Mouse (Mus musculus): ENCODE measurements at regions not wholly inside any gene's neighbourhood (a gene's known extent, or its start where the extent isn't known, plus 50 kb on each side); places are given as distances from the start of the nearest gene placed in this dataset.

GRCm38 (mm10) chr7:37337616-37338015 is 435.8 kb downstream of the Zfp536 start:
- DNase-seq, result no peak

DNA sequence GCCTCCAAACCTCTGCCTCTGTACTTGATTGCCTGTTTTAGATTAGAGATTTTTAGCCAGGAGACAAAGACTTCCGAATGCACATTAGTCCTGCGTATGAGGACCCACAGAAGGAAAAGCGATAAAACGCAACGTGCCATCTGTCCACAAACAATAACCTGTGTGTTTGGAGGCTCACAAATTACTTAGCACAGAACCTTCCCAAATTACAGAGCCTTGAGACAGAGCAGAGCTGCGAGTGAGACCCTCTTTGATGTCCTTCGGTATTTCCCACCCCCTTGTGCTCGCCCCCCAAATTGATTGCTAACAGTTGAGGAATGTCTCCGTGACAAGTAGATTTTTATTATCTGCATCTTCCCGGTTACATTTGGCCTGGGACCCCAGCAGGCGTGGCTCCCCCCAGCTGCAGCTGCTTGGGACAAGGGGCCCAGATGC is 435.4 kb downstream of the Zfp536 start:
- DNase-seq, result no peak

- DNase-seq, result no peak
Observed at GRCm38 (mm10) chr7:37342613-37343012, 430.8 kb downstream of the Zfp536 start.

- no peak for DNase-seq
Observed at GRCm38 (mm10) chr7:37343021-37343593, 430.3 kb downstream of the Zfp536 start.

DNA sequence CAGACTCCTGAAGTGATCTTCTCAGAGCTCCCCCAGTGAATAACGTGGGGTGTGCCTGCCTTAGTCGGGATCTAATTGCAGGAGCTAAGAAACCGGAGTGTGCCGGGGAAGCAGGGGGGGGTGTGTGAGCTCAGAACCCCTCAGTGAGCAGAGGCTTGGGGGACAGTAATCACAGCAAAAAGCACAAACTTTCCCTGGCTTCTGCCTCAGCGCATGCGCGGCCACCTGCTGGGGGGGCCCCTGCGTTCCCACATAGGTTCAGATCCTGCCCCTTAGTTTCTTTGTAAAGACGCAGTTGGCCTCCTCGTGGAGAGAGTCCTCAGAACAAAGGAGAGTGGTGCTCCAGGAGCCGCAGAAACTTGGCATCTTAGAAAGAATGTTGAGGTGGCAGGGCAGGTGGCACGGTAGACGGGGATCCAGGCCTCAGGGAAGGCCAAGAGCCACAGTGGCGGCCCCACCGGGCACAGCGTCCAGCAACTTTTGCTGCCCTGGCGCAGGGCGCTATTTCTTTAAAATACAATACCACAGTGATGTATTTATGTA is 429.7 kb downstream of the Zfp536 start:
- DNase-seq, result no peak

DNA sequence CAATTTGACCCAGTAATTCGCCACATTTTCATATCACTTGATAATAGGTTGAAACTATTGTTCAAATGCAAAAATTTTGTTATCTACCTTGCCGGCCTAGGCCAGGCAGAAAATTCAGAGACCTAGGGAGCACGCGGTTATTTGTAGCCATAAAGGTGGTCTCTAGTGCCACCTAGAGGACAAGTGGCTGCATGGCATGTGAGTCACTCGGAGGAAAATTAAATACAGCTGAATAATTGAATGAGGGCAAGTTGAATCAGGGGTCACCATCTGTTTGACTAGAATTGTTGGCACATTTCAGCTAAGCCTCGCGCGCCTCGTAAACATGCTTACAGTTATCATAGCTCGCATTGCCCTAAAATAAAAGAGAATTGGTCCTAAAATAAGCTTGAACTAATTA is 427.4 kb downstream of the Zfp536 start:
- DNase-seq, result peak; percentile 53 to 82

- peak; percentile 79 to 95 for DNase-seq
Observed at GRCm38 (mm10) chr7:37357647-37358395, 415.6 kb downstream of the Zfp536 start.

DNA sequence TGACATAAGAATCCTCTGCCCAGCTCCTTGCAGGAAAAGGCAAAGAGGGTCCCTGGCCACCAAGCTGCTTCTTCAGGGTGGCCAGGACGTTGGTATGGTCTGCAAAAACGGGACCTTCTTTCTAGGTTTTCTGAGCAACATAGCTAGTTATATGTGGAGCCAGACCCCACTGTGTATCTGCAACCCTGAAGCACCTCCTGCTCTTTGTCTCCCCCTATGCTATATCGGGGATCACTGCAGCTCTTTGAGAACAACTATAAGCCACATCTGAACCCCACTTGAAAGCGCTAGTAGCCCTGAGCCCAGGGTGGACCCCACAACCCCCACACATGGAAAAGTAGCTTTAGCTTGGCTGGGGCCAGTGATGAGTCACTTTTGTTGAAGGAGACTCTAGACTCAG is 414.9 kb downstream of the Zfp536 start:
- DNase-seq, result no peak

DNA sequence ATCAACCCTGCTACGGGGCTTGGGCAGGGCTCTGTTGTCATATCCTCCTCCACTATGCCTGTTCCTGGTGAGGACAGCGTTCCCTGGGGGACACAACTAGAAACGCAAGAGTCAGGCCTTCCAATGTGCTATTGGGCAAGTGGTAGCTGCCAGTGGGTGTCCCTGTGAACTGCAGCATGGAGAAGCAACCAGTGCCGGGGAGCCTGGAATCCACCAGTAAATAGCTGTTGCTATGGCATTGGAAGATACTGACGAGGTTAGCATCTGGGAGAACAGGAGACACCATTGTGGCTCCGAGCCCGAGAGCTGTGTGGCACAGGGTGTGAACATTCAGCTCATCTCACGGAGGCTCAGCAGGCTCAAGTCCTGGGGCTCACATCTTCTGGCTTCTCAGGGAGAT is 414.0 kb downstream of the Zfp536 start:
- DNase-seq, result no peak

DNA sequence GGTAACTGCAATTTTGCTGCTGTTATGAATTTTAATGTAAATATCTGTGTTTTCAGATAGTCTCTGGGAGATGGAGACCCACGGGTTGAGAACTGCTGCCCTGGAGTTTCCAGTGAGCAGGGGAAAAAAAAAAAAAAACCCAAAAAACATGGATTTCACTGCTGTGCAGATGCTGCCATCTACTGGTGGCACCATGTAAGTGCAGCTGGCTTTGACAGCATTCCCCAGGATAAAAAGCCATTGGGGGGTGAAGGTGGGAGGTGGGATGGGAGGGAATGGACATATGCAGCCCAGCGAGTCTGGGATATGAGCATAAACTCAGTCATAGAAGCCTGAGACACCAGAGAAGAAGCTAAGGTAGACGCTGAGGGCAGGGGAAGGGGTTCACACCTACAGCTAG is 413.3 kb downstream of the Zfp536 start:
- peak in 1 of 2 experiments; percentile 54 for DNase-seq

- DNase-seq, result peak; percentile 57 to 64
Observed at GRCm38 (mm10) chr7:37361802-37362441, 411.5 kb downstream of the Zfp536 start.

- DNase-seq, result no peak
Observed at GRCm38 (mm10) chr7:37362879-37363278, 410.6 kb downstream of the Zfp536 start.

GRCm38 (mm10) chr7:37363629-37364175 is 409.7 kb downstream of the Zfp536 start:
- DNase-seq, result no peak

- no peak for DNase-seq
Observed at GRCm38 (mm10) chr7:37364221-37364620, 409.2 kb downstream of the Zfp536 start.

DNA sequence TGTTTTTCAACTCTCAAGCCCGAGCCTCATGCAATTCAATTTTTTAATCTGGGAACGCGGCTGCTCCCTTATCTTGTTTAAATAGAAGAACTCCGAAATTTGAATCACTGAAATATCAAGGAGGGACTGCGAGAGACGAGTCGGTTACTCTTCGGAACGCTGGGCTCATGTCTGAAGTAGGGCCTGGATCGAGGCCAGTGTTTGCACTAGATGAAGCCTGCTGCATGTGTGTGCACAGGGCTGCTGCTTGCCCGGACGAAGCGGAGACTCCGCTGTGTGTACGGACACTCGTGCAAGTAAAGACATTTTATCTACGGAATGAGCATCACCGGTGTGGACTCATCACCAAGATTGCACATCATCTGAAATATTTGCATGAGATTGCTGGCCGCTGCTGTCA is 407.4 kb downstream of the Zfp536 start:
- DNase-seq, result no peak

GRCm38 (mm10) chr7:37369698-37370097 is 403.7 kb downstream of the Zfp536 start:
- no peak for DNase-seq

- DNase-seq, result peak; percentile 64 to 85
Observed at GRCm38 (mm10) chr7:37373864-37374263, 399.6 kb downstream of the Zfp536 start.

DNA sequence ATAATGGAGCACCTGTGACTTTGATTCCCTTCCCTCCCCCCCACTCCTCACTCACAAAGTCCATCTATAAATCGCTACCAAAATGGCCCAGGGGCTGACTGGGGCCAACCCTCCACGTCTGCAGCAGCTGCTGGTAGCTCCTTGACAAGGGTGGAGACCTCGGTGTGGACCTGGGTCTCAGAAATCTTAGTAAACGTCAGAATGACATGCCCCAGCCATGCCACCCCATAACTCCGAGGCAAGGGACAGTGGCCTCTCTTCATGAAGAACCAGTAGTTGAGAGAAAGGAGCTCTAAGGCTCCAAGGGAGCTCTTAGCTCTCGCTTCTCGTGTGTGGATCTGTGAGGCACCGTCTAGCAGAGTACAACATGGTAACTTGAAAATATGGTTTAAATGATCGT is 398.4 kb downstream of the Zfp536 start:
- DNase-seq, result no peak

GRCm38 (mm10) chr7:37375591-37375990 is 397.9 kb downstream of the Zfp536 start:
- no peak for DNase-seq

DNA sequence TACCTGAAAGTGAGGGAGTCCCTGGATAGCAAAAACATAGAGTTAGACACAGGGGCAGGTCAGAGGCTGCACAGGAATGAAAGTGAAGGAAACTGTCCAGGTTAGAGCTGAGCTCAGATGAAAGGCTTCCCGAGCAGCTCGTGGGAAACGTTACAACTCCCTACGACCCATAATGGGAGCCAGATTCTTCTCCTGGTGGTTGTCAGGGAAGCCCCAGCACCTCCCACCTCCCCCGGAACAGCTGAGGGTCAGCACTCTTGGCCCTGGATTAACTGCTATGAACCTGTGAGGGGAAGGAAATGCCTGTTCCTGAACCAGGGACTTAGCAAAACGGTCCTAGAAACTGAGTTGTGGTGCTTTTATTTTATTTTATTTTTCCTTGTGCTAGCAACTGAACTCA is 397.2 kb downstream of the Zfp536 start:
- DNase-seq, result no peak

DNA sequence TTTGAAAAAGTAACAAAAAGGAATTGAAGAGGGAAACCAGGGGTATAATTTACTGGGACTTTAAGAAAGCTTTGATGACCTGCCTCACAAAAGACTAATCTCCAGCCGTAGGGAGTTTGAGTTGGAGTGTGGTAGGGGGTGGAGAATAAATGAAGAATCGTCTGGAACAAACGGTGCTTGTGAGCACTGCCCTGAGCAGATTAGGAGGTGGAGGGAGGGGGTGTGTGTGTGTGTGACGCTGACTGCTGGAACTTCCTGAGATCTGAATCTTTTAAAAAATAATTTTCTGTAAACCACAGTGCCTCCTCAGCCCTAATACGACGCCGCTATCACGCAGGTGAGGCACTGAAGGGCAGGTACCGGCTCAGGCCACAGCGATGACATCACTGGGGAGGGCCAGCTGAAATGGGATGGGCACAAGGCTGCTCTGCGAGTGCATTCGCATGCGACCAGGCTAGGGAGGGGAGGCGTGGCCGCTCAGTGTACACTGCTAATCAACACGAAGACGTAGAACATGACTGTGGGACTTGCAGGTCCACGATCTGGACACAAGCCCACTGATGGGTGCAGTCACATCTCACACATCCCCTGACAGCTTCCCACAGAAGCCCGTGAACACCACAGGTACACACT is 395.4 kb downstream of the Zfp536 start:
- DNase-seq, result no peak

DNA sequence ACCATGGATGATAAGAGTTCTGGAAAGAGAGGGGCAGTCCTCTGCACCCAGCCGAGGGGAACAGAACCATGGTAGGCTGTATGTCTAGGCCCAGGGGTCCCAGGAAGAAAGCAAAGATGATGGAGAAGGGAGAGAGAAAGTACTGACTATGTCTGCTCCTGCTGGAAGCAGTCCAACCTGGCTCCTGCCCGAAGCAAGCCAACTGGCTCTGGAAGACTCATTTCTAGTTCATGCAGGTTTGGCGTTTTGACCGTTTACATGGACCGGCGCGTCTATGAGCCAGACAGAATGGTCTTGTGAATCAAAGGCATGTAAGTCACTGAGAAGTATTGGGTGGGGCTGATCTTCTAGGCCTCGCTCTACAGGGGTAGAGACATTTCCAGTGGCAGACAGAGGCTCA is 385.6 kb downstream of the Zfp536 start:
- no peak for DNase-seq
